Mouse (Mus musculus): Measurements from ENCODE around the gene Naalad2. TPM values are rescaled to one million over a fixed set of nuclear protein-coding genes. Genes with fewer than 3 reads are reported as not detected.
"Not testable (repeated sequence)": the region's sequence is repeated elsewhere in the genome, so short reads cannot be mapped to it uniquely, and the experiment has no call there.

Gene Naalad2
- total RNA-seq (2021) (1 to 10 TPM; 4.0 TPM), polyA plus RNA-seq (2012; rRNA removed) (0.09 and 0.20 TPM in 2 replicates)
- long read RNA-seq, result 0 reads

DNA sequence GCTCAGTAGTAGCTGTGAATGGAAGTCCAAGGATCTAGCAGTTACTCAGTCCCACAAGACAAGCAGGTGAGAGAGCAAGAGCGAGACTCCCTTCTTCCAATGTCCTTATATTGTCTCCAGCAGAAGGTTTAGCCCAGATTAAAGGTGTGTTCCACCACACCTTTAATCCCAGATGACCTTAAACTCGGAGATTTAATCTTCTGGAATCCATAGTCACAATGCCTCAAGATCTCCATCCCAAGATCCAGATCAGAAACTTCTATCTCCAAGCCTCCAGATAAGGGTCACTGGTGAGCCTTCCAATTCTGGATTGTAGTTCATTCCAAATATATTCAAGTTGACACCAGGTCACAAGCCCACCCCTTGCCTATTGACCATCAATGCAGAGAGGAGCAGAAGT is at the start of gene Naalad2:
Gene Naalad2, minus strand, starts transcription at position 101 of the 400 bp plus-strand sequence.
- not testable (repeated sequence) for DNase-seq

DNA sequence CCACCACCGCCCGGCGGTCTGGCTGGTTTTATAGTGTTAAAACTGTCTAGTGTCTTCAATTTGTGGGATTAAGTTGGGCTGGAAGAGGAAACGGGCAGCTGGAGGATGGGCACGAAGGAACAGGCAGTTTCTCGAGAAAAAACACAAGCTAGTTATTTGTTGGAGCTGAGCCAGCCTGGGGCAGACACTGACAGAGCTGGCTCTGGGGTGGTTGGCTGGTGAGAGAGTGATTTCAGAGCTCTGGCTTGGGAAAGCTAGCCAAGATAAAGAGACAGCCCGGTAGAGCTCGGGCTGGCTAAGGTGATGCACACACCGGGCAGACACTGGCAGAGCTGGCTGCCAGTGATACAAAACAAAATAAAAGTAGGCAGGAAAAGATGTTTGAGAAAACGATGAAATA is 28.9 kb upstream of the Naalad2 start:
- DNase-seq, result peak; percentile 9

- no peak for DNase-seq
Measured at GRCm38 (mm10) chr9:18430354-18430753, 27.6 kb upstream of the Naalad2 start, which contains the start of gene Mbd3l2. Gene Mbd3l2, plus strand, starts transcription at chr9:18430654.

DNA sequence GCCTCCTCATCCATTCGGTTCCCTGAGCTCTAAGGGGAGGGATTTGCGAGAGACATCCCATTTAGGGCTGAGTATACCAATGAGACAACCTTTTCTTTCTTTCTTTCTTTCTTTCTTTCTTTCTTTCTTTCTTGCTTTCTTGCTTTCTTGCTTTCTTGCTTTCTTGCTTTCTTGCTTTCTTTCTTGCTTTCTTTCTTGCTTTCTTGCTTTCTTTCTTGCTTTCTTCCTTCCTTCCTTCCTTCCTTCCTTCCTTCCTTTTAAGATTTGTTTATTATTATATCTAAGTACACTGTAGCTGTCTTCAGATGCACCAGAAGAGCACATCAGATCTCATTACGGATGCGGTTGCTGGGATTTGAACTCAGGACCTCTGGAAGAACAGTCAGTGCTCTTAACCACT is 9.6 kb upstream of the Naalad2 start:
- not testable (repeated sequence) for DNase-seq

GRCm38 (mm10) chr9:18404118-18404517 is 1.3 kb upstream of the Naalad2 start, which contains the start of gene Ubtfl1:
Gene Ubtfl1, plus strand, starts transcription at chr9:18404418.
- DNase-seq, result no peak

DNA sequence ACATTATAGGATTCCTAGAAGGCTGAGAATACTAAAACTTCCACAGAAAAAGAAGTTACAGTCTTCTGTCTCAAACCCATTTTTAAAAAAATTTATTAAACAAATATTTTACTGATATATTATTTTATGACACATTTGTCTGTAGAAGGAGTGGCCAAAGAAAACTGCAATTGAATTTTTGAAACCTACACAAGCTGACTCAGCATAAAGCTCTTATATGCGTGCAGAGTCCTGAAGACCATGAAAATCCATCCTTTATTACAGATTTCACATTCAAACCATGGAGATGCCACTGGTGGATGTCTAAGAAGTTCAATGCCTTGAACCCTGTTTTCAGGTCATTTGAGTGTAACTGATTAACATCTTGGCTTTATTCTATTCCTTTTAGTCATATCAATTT is 3.2 kb downstream of the Naalad2 start:
- no peak for DNase-seq

DNA sequence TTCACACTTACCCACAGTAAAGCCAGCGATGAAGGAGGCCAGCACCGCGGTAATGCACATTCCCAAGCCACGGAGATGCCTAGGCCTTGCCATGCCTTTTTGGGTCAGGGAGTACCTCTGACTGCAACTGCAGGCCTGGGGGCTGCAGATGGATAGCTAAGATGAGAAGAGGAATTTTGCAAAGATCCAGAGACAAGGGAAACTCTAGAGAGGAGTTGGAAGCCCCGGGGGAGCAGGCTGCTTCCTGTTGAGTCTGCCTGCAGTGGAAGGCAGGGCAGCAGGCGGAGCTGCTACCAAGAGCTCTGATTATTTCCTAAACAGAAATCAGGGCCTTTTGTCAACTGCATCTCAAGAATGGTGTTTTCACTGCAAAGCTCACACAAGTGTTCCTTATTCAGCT is 17.0 kb downstream of the Naalad2 start:
- DNase-seq, result peak; percentile 1

- DNase-seq, result not testable (repeated sequence)
Measured at GRCm38 (mm10) chr9:18373026-18373425, 29.8 kb downstream of the Naalad2 start.

- DNase-seq, result no peak
Measured at GRCm38 (mm10) chr9:18319990-18320389, 82.8 kb downstream of the Naalad2 start.

- no peak for DNase-seq
Measured at GRCm38 (mm10) chr9:18298301-18298700, 104.5 kb downstream of the Naalad2 start.

GRCm38 (mm10) chr9:18293026-18293781 is 109.6 kb downstream of the Naalad2 start:
- no peak for DNase-seq

- DNase-seq, result no peak
Measured at GRCm38 (mm10) chr9:18292443-18292922, 110.3 kb downstream of the Naalad2 start.

- DNase-seq, result peak; percentile 96
Measured at GRCm38 (mm10) chr9:18291571-18292429, 111.0 kb downstream of the Naalad2 start, which contains the start of gene Chordc1. Gene Chordc1, plus strand, starts transcription at chr9:18292125.

GRCm38 (mm10) chr9:18278693-18279092 is 124.1 kb downstream of the Naalad2 start:
- not testable (repeated sequence) for DNase-seq

GRCm38 (mm10) chr9:18277497-18277896 is 125.3 kb downstream of the Naalad2 start:
- DNase-seq, result no peak

- DNase-seq, result no peak
Measured at GRCm38 (mm10) chr9:18276844-18277243, 126.0 kb downstream of the Naalad2 start.

DNA sequence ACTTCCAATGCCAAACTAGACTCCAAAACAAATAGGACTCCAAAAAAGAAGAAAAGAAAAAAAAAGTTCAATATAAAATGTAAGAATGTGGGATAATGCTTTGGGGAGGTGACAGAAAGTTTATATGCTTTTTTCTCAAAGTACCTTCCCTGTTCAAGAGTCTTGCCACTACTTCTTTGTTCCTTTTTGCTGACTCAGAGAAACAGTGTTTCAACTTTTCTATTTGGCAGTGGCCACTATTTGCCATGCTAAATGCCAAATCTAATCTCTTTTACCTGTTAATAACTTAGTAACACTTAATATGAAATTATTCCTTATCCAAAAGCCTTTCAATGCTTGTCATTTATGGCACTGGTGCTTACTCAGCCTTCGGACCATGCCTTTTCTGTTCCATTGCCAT is 126.9 kb downstream of the Naalad2 start:
- DNase-seq, result no peak

Other genes with a start within 250 kb of the Naalad2 start
- gene Chordc1, start 110.9 kb downstream of the Naalad2 start, total RNA-seq (2021), result 100 to 1,000 TPM in 1 of 2 experiments, 10 to 100 TPM in 1; 60.0 to 147 TPM
- 31.2 and 47.1 TPM in 2 replicates for gene Chordc1, start 110.9 kb downstream of the Naalad2 start, polyA plus RNA-seq (2012; rRNA removed)
- gene Ubtfl1, start 1.4 kb upstream of the Naalad2 start, total RNA-seq (2021), result not detected
- not detected in 2 replicates for gene Ubtfl1, start 1.4 kb upstream of the Naalad2 start, polyA plus RNA-seq (2012; rRNA removed)
- not detected for gene Mbd3l2, start 27.7 kb upstream of the Naalad2 start, total RNA-seq (2021)
- not detected in 2 replicates for gene Mbd3l2, start 27.7 kb upstream of the Naalad2 start, polyA plus RNA-seq (2012; rRNA removed)
- 1 to 10 TPM in 1 of 2 experiments, under 1 TPM in 1; 0.69 to 1.3 TPM for gene Zfp558, start 75.3 kb upstream of the Naalad2 start, total RNA-seq (2021)
- not detected in 2 replicates for gene Zfp558, start 75.3 kb upstream of the Naalad2 start, polyA plus RNA-seq (2012; rRNA removed)
- gene Mbd3l1, start 75.4 kb upstream of the Naalad2 start, total RNA-seq (2021), result not detected
- not detected in 2 replicates for gene Mbd3l1, start 75.4 kb upstream of the Naalad2 start, polyA plus RNA-seq (2012; rRNA removed)